Mouse (Mus musculus) layer of hippocampus, postnatal 25 days (tissue): ENCODE measurements around the gene 4930562C15Rik. TPM values are rescaled to one million over a fixed set of nuclear protein-coding genes. Genes with fewer than 3 reads are reported as not detected.
A peak's percentile ranks its signal among the peaks of the same experiment; 100 is the strongest.

Experiments used
- DNase-seq, 2 experiments: peaks; one replicate each; pipeline ENCODE4 v3.0.0; 2022; ENCODE audit warnings: mixed read lengths in 2 of 2, low spot score in 1 of 2; ENCODE audit errors: extremely low spot score in 1 of 2
- total RNA-seq, 2 experiments: library from RNA; stranded (reverse); gene quantifications; 2 replicates each; pipeline ENCODE4 v1.2.3; 2021

4930562C15Rik gene
- total RNA-seq, 2 experiments from 2014 or later = not detected

DNA sequence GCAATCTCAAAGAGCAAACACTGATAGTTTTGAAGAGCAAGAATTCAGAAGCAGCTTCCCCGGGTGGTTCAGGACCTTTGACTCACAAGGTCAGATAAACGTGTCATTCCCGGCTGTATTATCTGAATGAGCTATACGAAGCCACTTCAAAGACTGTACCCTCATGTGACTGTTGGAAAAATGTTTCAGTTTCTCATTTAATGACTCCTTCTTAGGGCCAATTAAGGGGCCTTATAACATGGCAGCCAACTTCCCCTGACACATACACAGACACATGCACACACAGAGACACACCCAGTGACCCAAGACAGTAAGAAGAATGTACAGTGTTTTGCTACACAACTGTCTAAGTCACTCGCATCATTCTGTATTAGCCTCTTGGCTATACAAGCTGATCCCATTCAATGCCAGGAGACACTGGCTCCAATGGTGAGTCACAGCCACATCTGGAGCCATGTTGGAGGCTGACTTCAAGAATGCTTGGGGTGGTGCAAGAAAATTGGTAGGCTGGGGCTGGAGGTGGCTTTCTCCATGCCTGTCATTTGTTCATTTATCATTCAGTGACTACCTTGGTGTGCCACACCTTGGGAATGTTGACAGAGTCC is 19.9 kb downstream of the 4930562C15Rik start:
- DNase-seq = no peak

DNA sequence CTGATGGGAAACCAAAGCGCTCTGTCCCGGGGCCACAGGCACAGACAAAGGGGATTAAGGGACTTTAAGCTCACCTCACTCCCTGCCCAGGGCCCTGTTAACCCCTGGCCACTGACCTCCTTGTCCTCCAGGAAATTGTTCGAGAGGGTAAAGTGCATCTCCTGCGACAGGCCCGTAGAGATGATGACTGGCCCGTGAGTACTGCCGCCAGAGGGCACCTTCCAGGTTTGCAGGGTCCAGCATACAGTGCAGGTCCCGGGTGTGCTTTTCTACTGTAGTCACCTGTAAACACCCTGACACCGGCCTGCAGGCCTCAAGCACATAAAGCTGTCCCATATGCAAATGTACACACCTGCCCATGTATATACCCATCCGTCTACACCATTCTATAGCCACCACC is 26.2 kb downstream of the 4930562C15Rik start:
- DNase-seq = no peak

DNA sequence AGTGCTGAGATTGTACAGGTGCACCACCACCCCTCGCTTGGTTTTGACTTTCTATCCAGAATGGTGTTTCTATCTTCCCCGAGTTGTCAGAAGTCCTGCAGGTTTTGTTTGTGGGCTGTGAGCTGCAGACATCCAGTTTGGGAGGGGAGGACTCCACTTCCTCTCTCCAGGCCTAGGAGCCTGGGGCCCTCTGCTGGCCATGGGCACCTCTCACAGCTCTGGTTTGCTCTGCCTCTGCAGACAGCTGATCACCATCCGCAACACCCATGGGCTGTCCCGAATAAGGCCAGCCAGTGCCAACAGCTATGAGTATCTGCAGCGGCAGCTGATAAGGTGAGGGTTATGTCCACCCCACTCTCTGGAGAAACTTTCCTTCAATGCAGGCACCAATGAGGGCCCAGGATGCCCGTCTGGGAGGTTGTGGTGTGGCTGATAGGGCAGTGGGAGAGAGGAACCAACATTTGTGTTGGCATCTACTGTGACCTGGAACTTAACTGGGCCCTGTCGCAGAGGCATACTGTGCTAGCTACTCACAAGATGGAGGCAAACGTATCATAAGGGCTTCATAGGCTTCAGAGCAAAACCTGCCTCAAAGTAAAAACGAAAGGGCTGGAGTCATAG is 27.8 kb downstream of the 4930562C15Rik start:
- DNase-seq = peak in 1 of 2 experiments; percentile 53

DNA sequence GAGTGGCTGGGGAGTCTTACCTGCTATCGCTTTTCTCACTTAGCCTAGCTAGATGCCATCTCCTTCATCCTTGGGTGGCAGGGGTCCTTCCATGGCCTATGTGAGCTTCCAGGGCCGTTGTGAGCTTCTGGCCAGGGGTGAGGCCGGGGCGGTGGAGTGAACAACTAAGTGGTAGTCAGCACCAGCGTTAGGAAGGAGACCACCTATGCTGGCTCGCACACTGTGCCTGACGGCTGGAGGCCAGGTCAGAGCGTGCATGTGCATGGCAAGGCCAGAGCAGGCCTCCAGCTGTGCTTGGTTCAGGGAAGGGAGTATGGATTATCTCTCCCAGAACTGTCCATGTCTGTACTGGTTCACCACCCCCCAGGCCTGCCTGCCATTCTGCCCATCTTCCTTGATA is 28.5 kb downstream of the 4930562C15Rik start:
- no peak for DNase-seq

DNA sequence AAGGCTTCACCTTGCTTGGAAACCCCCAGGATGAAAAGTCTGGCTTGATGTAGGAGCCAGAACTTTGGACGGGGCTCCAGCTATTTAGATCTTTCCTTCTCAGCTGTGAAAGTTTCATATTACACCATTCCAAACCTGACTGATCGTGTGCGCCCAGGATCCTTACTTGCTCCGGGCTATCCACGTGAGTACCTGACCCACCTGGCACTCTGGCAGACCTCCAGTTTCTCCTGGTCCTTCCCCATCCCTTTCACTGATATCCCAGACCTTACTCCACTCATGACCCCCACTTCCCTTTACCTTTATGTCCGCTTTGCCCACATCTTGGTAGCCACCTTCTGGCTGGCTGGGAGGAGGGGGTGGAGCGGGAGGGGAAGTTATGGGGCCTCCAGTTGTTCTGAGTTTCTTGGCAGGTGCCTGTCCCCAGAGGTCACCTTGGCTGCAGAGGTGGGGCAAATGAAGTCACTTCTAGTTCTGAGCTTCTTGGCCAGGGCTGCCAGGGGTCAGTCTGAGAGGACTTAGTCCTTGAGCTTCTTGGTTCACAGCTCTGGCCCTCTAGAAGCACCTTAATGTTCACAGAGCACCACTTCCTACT is 31.0 kb downstream of the 4930562C15Rik start:
- DNase-seq = no peak

DNA sequence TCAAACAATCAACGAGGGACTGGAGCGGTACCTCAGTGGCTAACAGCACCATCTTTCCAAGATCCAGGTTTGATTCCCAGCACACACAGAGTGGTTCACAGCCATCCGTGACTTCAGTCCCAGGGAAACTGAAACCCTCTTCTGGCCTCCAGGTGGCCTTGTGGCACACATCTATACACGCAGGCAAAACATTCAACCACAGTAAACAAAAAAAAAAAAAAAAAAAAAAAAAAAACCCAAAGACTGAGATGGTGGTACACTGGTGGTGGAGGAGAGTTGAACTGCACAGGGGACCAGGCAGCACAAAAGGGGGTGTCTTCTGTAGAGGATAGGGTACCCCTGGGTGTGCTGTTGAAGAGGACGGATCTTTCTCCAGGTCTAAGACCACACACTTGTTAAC is 35.3 kb downstream of the 4930562C15Rik start:
- no peak for DNase-seq

DNA sequence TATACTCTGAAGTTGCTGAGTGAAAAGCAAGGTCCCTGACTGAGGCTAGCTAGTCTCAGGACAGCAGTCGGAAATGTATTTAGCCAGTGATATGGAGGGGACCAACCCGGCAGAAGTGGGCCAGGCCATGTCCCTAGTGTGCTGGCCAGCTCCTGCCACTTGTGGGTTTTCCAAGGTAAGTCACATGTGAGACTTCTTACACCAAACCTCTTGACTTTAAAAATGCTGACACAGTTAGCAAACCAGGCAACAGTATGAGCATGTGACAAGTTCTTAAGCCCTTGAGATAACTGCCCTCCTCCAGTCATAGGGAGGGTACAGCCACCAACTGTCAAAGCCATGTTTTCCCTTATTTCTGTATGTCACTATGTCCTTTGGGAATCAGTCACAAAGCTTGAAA is 36.7 kb downstream of the 4930562C15Rik start:
- no peak for DNase-seq

DNA sequence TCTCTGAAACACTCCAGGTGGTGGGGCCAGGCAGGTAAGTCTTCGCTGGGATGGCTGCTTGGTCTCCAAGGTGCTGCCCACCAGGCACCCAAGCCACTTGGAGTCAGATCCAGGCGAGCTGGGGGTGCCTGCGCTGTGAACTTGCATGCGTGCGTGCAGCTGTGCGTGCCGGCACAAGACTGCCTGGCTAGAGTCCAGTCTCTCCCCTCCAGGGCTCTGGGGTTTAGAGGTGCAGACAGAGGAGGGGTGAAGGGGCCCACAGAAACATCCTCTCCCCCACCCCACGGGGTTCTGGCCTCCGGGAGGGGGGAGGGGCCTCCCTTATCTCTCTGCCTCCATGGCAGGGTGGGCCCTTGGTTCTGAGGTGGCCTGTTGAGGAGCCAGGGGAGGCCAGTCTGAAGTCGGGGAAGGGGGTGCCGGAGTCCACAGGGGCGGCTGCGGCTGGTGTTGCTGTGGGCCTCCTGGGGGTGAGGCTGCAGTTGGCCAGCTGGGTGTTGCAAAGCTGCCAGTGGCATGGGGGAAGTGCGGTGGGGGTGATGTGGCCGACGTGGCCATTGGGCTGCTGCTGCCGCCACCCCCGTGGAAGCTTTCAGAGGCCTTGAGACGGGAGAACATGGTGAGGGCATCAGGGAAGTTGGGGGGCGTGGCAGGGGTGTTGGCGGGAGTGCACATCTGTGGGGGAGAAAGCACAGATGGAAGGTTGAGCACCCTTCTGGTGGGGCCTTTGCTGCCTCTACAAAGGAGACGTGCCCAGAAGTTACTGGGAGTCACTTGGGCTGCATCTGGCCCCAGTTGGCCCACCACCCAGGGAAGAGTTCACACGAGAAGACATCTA is 40.2 kb downstream of the 4930562C15Rik start:
- DNase-seq = no peak

DNA sequence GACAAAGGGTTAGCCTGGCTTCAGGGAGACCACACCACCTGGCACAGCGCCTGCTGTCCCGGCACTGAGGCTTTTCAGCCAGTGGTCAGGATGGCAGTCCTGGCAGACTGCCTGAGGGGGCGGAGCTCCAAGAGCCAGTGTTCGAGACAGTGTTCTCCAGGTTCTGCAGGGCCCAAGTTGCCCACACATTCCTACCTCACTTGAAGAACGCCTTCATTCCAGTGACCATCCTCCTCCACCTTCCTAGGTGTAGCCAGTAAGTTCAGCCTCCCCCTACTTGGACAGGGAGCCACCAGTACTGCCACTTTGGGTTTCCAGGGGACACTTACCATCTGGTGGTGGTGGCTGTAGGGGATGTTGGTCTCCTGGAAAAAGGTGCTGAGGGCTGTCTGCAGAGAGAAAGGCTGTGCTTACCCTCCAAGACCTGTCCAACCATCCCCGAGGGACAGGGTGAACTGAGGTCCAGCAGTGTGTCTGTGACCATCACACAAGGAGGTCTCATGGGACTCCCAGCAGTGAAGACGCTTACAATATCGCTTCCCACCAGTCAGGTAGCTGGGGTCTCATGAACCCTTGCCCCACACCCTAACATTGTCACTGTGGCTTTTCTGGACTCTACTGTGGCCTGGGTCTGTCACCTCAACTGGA is 40.9 kb downstream of the 4930562C15Rik start:
- peak in 1 of 2 experiments; percentile 65 for DNase-seq

DNA sequence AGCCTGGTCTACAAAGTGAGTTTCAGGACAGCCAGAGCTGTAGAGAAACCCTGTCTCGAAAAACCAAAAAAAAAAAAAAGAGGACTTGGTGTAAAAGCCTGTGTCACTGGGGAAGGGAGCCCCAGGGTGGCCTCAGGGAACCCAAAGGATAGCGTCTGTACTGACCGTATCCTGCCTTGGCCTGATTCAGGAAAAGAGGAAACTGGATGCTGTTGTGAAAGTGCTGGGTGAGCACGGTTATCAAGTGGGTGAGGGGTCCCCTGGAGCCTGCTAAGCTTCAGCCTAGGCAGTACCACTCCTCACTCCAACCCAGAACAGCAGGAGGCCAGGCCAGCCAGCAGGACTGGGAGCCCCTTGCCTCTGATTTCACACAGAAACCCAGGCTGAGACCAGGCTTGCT is 42.0 kb downstream of the 4930562C15Rik start:
- DNase-seq = no peak

DNA sequence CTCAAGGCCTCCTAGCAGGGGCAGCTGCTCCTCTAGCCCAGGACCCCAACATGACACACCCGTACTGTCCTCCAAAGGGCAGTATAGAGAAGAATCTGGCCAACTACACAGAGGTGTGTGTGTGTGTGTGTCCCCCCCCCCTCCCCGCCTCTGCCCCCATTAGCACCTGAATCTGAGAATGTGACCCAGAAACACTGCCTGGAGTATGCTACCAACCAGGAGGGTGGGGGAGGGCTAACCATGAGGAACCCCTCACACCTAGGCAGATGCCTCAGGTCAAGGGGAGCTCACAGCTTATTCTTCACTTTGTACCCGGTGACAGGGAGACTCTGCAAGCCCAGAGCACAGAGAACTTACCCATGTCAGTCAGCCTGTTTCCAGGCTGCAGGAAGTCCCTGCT is 42.5 kb downstream of the 4930562C15Rik start:
- DNase-seq = no peak

DNA sequence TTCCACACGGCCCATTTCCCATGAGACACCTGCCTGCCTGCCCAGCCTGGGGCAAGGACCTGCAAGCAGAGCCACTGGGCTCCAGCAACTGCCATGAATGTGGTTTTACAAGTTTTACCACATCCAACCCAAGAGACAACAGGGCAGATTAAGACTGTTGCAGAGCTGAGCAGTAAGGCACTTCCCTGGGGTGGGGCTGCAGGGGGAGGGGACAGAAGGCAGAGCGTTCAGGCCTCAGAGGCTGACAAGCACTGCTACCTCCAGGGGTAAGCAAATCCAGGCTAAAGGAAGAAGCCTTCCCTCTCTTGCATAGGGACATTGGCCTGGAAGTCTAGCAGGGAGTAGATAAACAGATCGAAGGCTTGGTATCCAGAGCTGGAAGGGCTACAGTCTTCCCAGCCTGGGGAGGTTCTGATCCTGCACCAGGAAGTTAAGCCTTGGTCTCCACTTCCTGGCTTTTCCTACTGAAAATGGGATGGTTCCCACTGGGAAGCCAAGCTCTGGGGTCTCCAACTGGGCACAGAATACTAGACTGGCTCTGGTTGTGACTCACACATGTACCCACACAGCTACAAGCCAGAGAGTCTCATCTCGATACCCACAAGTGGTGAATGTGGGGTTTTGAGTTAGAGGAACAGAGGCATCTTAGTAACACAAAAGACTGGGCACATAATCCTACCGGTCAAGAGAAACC is 43.1 kb downstream of the 4930562C15Rik start:
- no peak for DNase-seq

DNA sequence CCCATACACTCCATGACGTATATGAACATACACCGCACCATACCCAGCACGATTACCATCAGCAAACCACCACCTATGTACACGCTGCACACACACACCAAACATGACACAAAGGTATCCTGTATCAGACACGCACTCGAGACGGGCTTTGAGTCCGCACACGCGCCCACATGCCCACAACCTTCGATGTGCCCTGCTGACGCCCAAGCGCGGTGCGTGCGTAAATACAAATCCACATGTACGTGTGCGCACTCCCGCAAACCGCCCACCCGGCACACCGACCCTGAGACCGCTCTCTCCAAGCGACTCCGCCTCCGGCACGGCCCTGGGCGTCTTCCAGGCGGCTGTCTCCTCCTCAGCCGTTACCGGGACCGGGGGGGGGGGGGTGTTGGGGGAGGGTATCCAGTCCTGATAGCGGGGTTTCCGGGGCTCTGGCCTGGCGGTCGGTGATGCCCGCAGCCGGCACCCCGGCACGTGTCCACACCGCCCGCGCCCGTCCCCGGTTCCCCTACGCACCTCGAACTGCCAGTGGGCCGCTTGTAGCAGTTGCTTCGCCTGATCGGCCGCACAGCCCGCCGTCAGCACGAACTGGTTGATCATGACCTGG is 44.0 kb downstream of the 4930562C15Rik start:
- DNase-seq = peak; percentile 41 to 42

DNA sequence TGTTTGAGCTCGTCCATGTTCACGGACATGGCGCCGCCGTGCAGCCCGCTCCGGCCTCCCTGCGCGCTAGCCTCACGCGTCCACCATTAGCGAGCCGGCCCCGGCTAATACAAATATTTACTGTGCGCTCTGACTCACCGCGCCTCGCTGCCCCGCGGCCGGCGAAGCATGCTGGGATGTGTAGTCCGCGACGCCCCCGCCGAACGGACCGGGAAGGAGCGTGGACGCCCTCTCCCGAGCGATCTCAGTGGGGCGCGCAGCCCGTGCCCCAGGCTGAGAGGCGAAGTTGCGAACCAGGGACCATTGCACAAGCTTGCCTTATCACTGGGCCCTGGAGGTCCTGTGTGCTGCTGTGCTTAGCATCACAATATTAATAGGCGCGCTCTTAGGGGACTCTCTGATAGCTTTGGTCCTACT is 44.5 kb downstream of the 4930562C15Rik start:
- peak; percentile 82 to 83 for DNase-seq

DNA sequence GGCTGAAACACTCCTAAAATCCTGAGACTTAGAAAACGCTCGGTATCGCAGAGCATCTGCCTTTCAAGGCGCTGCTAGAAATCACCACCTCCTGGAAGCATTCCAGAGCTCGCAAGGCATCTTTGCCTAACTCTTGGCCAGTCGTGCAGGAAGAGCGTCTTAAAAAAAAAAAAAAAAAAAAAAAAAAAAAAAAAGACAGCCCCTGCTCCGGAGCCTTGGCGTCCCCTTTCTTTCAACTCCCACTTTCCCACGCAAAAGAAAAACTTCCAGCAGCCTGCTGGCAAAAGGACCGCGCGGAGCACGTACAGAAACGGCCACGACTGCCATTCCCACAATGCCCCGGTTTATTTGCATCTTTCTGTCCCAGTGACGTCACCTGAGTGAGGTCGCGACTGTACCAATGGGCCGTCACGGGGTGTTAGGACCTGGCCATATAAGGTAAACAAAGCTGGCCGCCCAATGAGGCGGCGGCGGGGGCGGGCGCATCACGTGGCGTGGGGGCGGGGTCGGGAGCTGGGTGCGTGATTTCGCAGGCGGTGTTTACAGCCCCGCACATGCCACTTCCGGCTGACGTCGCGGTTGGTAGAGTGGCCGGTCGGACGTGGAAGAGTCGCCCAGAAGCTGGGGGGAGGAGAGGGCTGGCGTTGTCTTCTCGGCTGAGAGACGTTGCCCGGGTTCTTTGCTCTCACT is 45.1 kb downstream of the 4930562C15Rik start, which contains the start of gene Ubald1:
Ubald1 (minus strand) TSS at position 180 of the 690 bp plus-strand sequence.
- peak; percentile 93 to 95 for DNase-seq

DNA sequence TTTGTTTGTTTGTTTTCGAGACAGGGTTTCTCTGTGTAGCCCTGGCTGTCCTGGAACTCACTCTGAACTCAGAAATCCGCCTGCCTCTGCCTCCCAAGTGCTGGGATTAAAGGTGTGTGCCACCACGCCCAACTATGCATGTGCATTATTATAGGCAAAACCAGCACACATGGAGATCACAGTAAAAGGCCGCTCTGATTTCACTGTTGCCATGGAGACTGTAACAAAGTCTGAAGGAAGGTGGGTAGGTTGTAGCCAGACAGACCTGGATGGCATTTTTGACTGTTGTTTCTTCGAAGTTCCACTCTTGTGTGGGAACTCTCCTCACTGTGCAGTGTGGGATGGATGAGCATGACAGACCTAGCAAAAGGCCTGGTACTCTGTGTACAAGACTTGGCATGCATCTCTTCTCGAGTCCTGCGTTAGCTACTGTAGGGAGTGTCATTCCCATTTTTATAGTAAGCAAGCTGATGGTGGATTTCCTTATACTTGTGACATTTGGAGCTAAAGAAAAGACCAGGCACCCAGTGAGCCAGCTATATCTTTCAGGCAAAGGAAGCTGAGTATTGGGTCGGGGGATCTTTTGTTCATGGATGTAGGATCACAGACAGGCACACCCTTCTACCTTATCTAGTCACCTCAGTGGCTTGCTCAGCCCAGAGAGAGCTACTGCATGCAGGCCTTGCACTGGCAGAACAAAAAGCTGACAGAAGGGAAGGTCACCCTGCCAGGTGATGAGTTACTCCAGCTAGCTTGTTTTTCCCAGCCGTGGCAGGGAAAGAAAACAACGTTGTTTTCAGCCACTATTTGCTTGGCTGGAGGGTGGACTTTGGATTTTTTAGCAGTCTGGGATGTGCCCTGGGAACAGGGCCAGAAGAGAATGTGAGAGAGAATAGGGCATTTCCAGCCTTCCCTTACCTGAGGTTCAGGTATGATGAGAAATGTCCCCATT is 46.5 kb downstream of the 4930562C15Rik start:
- no peak for DNase-seq

DNA sequence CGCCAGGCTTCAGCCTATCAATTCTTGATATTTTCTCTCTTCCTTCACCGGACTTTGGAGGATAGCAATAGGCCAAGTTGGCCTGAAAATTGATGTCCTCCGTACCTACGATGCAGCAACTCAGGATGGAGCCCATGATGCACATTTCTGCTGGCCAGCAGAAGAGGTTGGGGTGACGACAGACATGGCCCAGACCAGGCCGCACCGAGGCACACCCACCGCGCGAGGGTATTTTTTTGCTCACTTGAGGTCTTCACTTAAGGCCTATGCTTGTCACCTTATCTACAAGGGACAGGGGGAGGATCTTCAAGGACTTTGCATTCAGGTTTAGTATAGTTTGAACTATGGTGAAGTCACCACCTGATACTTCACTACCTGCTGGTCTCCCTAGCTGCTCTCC is 49.7 kb downstream of the 4930562C15Rik start:
- DNase-seq = no peak
